Mouse (Mus musculus) liver, adult 2 months (tissue): ENCODE measurements around the gene B2m. TPM values are rescaled to one million over a fixed set of nuclear protein-coding genes. Genes with fewer than 3 reads are reported as not detected.

Experiments used
- DNase-seq: peaks from one replicate; pipeline ENCODE4 v3.0.0-alpha.2; 2011; ENCODE audit warnings: low read depth, low spot score; ENCODE audit errors: extremely low read depth
- H3K27ac ChIP-seq: fragments of 200-500 bp; replicated peaks from 2 replicates; pipeline ENCODE4 v1.5.1; 2012; ENCODE audit warnings: low read depth, mild to moderate bottlenecking, control low read depth, inconsistent platforms, low read length; ENCODE audit not compliant: insufficient read depth
- H3K27me3 ChIP-seq: fragments of 200-500 bp; 2 replicates; pipeline ENCODE4 v1.6.1; 2012; ENCODE audit warnings: mild to moderate bottlenecking, moderate library complexity, low read length, inconsistent platforms; ENCODE audit not compliant: control insufficient read depth, insufficient read depth
- H3K36me3 ChIP-seq: fragments of 200-500 bp; 2 replicates; pipeline ENCODE4 v1.6.1; 2012; ENCODE audit warnings: low read length, inconsistent platforms; ENCODE audit not compliant: control insufficient read depth, insufficient read depth
- H3K4me1 ChIP-seq: fragments of 200-500 bp; 2 replicates; pipeline ENCODE4 v1.6.1; 2011; ENCODE audit warnings: low read length; ENCODE audit not compliant: control insufficient read depth, insufficient read depth
- H3K4me3 ChIP-seq: fragments of 200-500 bp; 2 replicates; pipeline ENCODE4 v1.5.1; 2011; ENCODE audit warnings: low read depth, mild to moderate bottlenecking, control low read depth, low read length, moderate library complexity; ENCODE audit not compliant: insufficient read depth
- H3K79me2 ChIP-seq: fragments of 200-500 bp; 2 replicates; pipeline ENCODE4 v1.6.1; 2012; ENCODE audit warnings: inconsistent platforms, mild to moderate bottlenecking, low read length, moderate library complexity; ENCODE audit not compliant: control insufficient read depth, insufficient read depth
- H3K9ac ChIP-seq: fragments of 200-500 bp; 2 replicates; pipeline ENCODE4 v1.6.1; 2012; ENCODE audit warnings: low read depth, mild to moderate bottlenecking, control low read depth, inconsistent platforms, low read length
- CTCF ChIP-seq: fragments of 200-500 bp; IDR thresholded peaks from 2 replicates; pipeline ENCODE4 v1.5.1; 2011; ENCODE audit warnings: low read depth, low read length, control low read depth
- POLR2A ChIP-seq: fragments of 200-500 bp; IDR thresholded peaks from 2 replicates; pipeline ENCODE4 v1.6.1; 2011; ENCODE audit warnings: low read length, control low read depth; ENCODE audit not compliant: insufficient read depth; ENCODE audit errors: extremely low read depth
- WGBS: fragments of 180-500 bp; shearing (Covaris S2); methylation state at CpG from one replicate; pipeline ENCODE4 v1.1.7; 2018; 5-methylcytosine and 5-hydroxymethylcytosine counted together
- polyA plus RNA-seq: library from polyadenylated mRNA; depleted of rRNA; stranded (reverse); fragments of >200 nt; gene quantifications from 2 replicates; pipeline ENCODE4 v1.2.3, GENCODE M21; 2012
- total RNA-seq: library from RNA; depleted of rRNA; stranded (reverse); fragments of >200 nt; gene quantifications from 2 replicates; pipeline ENCODE4 v1.2.3, GENCODE M21; 2014

The B2m gene
- total and polyA plus RNA-seq, 2 experiments: 1,615 to 2,555 TPM

DNA sequence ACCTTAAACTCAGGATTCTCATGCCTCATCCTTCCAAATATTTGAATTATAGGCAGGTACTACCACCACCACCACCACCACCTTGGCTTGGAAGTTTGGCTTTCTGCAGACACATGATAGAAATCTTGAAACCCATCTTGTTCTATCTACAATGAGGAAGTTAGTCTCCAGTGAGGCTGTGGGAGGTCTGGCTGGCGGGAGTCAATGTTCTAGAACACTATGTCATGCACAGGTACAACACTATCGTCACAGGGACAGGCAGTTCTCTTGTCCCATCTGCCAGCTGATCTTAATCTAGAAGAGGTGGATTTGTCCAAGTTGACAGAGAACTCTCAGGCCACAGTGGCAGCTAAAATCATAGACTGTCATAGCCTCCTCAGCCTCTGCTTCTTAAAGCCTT is 14.9 kb upstream of the B2m start:
- Histone ChIP-seq H3K9ac (no peak overlapping the region), H3K27me3 (no peaks in the 10 kb centered on the region), H3K79me2 (no peaks in the 10 kb centered on the region), H3K36me3 (no peaks in the 10 kb centered on the region), H3K4me1 (no peaks in the 10 kb centered on the region), H3K27ac (no peak overlapping the region), H3K4me3 (no peak overlapping the region)
- 86% methylated on average over 2 of the region's 2 CpGs for WGBS
- no peak for DNase-seq
- TF ChIP-seq CTCF: no peak
- TF ChIP-seq POLR2A: no peak

DNA sequence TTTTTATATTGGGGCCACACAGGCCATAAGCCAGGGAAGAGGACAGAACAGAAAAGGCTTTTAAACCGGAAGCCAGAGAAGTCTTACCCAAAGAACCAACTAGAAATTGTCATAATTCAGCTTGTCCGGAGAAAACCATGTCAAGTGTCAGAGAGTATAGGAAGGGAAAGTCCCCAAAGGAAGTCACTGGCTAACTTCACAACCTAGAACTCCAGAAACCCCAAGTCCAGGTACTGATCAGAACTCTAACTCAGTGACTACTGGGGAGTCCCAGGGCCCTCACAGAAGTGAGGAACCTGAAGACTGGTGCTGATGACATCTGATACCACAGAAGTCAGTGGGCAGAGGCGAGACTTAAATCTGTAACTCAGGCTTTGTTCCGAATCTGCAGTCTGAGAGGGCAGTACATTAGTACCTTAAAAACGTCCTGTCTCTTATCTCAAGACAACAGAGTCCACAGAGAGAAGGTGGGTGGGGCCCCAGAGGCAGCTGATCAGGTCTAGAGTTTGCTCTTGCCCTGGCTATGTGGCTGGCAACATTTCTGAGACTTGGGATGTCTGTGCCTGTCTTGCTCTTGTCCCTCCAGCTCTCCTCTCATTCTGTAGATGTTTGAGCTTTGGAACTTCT is 9.5 kb upstream of the B2m start:
- Histone ChIP-seq H3K4me1 (peaks cover 4% of the 10 kb centered on the region), H3K36me3 (no peaks in the 10 kb centered on the region), H3K79me2 (no peaks in the 10 kb centered on the region), H3K9ac (no peak overlapping the region), H3K4me3 (no peak overlapping the region), H3K27me3 (no peaks in the 10 kb centered on the region), H3K27ac (no peak overlapping the region)
- DNase-seq: no peak
- no peak for TF ChIP-seq CTCF
- 63% methylated on average over 5 of the region's 5 CpGs for WGBS

DNA sequence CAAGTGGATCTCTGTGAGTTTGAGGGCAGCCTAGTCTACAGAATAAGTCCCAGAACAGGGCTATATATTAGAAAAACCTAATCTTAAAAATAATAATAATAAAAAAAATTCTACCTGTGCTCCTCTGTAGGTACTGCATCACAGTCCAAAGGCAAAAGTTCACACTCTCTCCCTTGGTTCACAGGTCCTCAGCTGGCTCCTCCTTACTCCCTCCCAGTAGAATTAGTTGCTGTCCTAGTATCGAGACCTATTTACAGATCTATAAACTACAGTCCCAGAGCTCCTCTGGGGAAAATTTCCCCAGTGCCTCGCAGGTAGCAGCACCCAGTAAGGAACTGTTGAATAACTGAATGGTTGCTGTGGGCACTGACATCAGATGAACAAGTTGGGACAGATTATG is 6.7 kb upstream of the B2m start:
- H3K4me3 ChIP-seq: no peak overlapping the region
- TF ChIP-seq CTCF (no peak), POLR2A (no peak)
- H3K79me2 ChIP-seq: no peaks in the 10 kb centered on the region
- DNase-seq: peak; percentile 84
- H3K27me3 ChIP-seq: no peaks in the 10 kb centered on the region
- peaks cover 4% of the 10 kb centered on the region for H3K4me1 ChIP-seq
- no peaks in the 10 kb centered on the region for H3K36me3 ChIP-seq
- peak overlapping the region; percentile 42 for H3K9ac ChIP-seq
- peak overlapping the region; percentile 94 for H3K27ac ChIP-seq
- 21% methylated on average over 2 of the region's 2 CpGs for WGBS

DNA sequence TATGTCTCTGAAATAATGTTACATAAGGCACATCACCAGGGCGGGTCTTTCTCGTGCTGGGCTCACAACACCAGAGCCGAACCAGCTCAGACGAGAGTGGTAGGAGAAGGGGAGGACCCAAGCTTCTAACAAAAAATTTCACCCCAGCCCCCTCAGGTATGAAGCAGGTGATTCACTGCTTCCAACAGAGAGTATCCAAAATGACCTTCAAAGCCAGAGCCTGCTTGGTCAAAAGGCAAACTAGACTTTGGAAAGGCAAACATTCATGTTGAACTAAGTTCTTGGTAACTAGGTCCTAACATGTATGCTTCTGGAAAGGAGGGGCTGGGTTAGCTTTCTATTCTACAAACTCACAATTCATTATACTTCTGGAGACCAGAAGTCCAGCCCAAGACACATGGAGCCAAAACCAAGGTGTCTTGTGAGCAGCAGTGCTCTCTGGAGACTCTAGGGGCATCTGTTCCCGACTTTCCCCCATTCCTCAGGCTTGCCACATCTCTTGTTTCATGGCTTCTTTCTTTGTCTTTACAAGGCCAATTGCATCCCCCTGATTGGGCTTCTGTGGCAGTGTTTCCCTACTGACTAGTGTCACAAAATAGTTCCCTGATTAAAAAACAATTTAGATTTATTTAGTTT is 6.0 kb upstream of the B2m start:
- H3K4me3 ChIP-seq: peak overlapping the region; percentile 3; the same call in 1 of the 2 replicates
- H3K79me2 ChIP-seq: no peaks in the 10 kb centered on the region
- H3K4me1 ChIP-seq: peaks cover 5% of the 10 kb centered on the region
- no peaks in the 10 kb centered on the region for H3K36me3 ChIP-seq
- peak overlapping the region; percentile 94 for H3K27ac ChIP-seq
- TF ChIP-seq POLR2A (no peak), CTCF (no peak)
- DNase-seq: peak; percentile 92
- H3K27me3 ChIP-seq: no peaks in the 10 kb centered on the region
- 23% methylated on average over 5 of the region's 5 CpGs for WGBS
- H3K9ac ChIP-seq: peak overlapping the region; percentile 42

DNA sequence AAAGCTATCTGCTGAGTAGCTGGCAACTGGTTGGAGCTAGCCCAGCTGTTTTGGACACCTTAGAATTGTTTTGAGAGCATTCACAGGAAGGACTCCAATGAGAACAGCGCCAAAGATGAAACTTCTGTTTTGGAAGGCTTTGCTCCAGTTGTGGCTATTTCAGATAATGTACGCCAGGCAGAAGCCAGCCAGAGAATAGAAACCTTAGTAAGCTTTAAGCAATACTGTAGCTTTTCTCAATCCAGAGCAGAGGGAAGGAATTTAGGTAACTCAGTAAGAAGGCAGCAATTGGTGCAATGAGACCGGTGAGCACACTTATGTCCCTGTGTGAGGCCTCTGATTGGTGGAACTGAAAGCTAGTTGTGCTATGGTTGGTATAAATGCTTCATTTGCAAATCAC is 4.4 kb upstream of the B2m start:
- Histone ChIP-seq H3K4me1 (peaks cover 10% of the 10 kb centered on the region), H3K36me3 (no peaks in the 10 kb centered on the region), H3K4me3 (no peak overlapping the region), H3K27me3 (no peaks in the 10 kb centered on the region), H3K79me2 (peaks cover 3% of the 10 kb centered on the region; the same call in 1 of the 2 replicates), H3K27ac (no peak overlapping the region), H3K9ac (no peak overlapping the region)
- TF ChIP-seq POLR2A (no peak), CTCF (no peak)
- peak; percentile 43 for DNase-seq
- 68% methylated on average over 3 of the region's 3 CpGs for WGBS

DNA sequence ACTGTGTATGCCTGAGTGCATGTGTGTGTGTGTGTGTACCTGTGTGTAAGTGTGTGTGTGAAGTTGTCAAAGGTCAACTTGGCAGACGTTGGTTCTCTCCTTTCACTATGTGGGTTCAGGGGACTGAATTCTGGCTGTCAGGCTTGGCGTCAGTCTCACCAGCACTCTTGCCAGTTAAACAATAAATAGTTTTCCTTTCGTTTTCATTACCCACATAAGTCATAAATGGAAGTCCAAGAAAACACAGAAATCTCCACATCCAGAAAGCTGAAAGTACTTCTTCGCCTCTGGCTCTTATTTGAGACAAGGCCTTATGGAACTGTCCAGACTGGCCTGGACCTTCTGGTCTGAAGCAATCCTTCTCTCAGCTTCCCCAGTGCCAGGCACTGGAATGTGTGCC is 1.7 kb upstream of the B2m start:
- H3K79me2 ChIP-seq: peaks cover 25% of the 10 kb centered on the region; the same call in 1 of the 2 replicates
- no peaks in the 10 kb centered on the region for H3K27me3 ChIP-seq
- no peak overlapping the region for H3K4me3 ChIP-seq
- H3K9ac ChIP-seq: no peak overlapping the region
- H3K36me3 ChIP-seq: peaks cover 10% of the 10 kb centered on the region
- H3K4me1 ChIP-seq: peaks cover 17% of the 10 kb centered on the region
- peak; percentile 89 for DNase-seq
- H3K27ac ChIP-seq: peak overlapping the region; percentile 39
- TF ChIP-seq CTCF (no peak), POLR2A (no peak)
- WGBS: 13% methylated on average over 4 of the region's 4 CpGs
